Mouse (Mus musculus) embryonic fibroblast, embryonic 13.5 days (primary cell): ENCODE measurements around the gene Hectd4.

Experiments used
- CTCF ChIP-seq: IDR thresholded peaks from 2 replicates; pipeline ENCODE4 v1.5.1; 2011; ENCODE audit warnings: mild to moderate bottlenecking, control low read depth, low read length, moderate library complexity, borderline replicate concordance; ENCODE audit not compliant: insufficient read depth
- POLR2A ChIP-seq: IDR thresholded peaks from 2 replicates; pipeline ENCODE4 v1.6.1; 2011; ENCODE audit warnings: low read depth, mild to moderate bottlenecking, control low read depth, low read length, moderate library complexity

DNA sequence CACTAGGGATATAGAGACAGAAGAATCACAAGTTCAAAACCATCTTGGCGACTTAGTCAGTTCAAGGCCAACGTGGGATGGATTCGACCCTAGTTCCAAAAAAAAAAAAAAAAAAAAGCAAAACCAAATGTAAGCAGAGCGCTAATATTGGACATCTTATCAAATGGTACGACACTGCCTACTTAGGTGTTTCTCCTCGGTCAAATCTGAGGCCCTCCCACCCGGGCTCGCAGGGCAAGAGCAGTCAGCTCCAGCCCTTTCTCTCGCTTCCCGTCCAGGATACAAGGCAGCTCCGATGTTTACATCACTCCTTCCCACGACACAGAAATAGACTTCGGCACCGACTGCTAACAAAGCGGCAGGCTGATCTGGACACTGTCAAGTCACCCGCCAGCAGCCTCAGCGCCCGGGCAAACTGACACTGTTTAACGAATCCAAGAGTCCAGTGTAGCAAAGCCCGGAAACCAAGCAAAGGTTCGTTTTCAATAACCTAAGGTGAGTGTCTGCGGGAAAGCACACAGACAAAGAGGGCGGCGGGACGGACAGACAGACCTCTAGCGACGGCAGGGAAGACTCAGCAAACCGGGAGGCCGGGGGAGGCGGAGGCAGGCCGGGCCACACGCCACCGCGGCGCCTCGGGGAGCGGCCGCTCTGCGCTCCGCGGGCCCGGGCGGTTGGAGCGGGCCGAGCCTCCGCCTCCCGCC is 164.9 kb downstream of the Hectd4 start:
- TF ChIP-seq CTCF = no peak
- no peak; the same call in 1 of the 2 replicates for TF ChIP-seq POLR2A
